Mouse (Mus musculus) bone marrow macrophage, adult 2 months (primary cell): ENCODE data around the gene Sun3. TPM values are rescaled to one million over a fixed set of nuclear protein-coding genes. Genes with fewer than 3 reads are reported as not detected.

Source experiments
- H3K27ac ChIP-seq: 2 replicates; pipeline ENCODE4 v1.5.1; 2012; ENCODE audit warnings: low read depth, low read length; ENCODE audit not compliant: insufficient read depth
- H3K4me1 ChIP-seq: 2 replicates; pipeline ENCODE4 v1.6.1; 2012; ENCODE audit warnings: low read length; ENCODE audit not compliant: control insufficient read depth, insufficient read depth
- H3K4me3 ChIP-seq: 2 replicates; pipeline ENCODE4 v1.5.1; 2012; ENCODE audit warnings: mild to moderate bottlenecking, low read length, moderate library complexity; ENCODE audit not compliant: insufficient read depth
- CTCF ChIP-seq: IDR thresholded peaks from 2 replicates; pipeline ENCODE4 v1.5.1; 2012; ENCODE audit warnings: low read depth, mild to moderate bottlenecking, low read length, moderate library complexity
- POLR2A ChIP-seq: IDR thresholded peaks from 2 replicates; pipeline ENCODE4 v1.6.1; 2012; ENCODE audit warnings: mild to moderate bottlenecking, low read depth, low read length, borderline replicate concordance
- polyA plus RNA-seq: library from polyadenylated mRNA; stranded (reverse); fragments of >200 nt; gene quantifications from 2 replicates; pipeline ENCODE4 v1.2.4, GENCODE M21; 2012; ENCODE audit not compliant: missing spikeins, insufficient read depth, insufficient read length

Sun3 gene
- polyA plus RNA-seq, 1 experiment: not detected

DNA sequence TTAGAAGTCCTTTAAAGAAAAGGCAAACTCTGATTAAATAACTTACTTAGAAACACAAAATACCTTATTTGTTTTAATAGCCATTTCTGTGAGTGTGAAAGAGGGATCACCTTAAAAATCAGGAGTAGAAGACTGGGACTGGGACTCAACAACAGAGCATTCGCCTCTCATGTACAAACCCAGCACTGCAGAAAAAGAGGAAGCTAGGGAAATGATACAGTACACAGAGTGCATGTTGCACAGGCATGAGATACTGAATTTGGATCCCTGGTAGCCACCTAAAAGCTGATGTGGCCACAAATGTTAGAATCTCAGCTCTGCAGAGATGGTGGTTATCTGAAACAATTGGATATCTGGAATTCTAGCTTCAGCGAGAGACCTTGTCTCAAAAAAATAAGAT, 17.3 kb downstream of the Sun3 start:
- Histone ChIP-seq H3K4me3 (no peak overlapping the region), H3K4me1 (no peaks in the 10 kb centered on the region), H3K27ac (no peak overlapping the region)
- TF ChIP-seq CTCF (no peak), POLR2A (no peak)

DNA sequence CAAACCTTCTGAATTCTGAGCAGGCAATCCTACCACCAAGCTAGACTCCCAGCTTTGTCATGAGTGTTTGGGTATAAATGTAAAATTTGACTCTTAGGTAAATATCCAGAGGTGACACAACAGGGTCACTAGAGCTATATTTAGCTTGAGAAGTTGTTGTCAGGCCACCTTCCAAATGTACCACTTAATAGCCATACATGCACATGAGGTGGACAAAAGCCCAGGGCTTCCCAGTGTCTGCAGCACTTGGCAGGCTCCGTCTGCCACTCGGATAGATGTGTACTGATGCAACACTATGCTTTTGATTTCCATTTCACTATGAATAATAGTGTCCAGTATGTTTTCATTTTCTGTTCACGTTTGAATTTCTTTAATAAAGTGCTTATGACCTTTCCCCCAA, 23.6 kb downstream of the Sun3 start:
- Histone ChIP-seq H3K4me1 (no peaks in the 10 kb centered on the region), H3K4me3 (no peak overlapping the region), H3K27ac (no peak overlapping the region)
- TF ChIP-seq POLR2A (no peak), CTCF (no peak)

DNA sequence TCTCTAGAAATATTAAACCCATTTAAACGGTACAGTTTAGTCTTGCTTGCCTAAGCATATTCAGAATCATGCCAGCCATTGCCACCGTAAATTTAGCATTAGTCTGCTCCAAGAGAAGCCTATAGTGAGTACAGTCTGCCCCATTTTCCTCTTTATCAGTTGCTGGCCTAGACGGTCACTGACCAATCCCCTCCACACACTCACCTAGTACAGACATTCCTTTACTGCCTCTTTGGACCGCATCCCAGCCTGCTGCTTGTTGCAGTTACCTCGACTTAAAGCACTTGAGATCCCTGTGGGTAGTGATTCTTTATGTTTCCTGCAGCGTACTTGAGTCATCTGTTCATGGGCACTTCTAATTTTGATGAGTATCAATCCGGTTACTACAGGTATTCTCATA, 24.0 kb downstream of the Sun3 start:
- no peak overlapping the region for H3K4me3 ChIP-seq

DNA sequence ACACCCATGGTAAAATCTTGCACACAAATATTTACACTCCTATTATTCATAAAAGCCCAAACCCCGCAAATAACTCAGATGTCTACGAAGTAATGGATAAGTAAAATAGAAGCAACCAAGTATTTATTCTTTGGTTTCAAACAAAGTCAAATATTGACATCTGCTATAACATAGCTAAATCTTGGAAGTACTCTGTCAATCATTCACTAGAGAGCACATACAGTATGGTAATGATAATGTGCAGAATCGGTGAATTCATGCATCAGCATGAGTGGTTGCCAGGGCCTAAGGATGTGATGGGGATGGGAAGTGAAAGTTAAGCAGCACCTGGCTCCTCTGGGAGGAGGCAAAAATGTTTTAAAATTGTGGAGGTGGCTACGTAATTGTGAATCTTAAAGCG, 28.6 kb downstream of the Sun3 start:
- no peaks in the 10 kb centered on the region for H3K4me1 ChIP-seq
- H3K4me3 ChIP-seq: no peak overlapping the region
- no peak overlapping the region for H3K27ac ChIP-seq
- TF ChIP-seq POLR2A (no peak), CTCF (no peak)

More for the DNA sequence above, 24.0 kb downstream of the Sun3 start:
- Histone ChIP-seq H3K4me1 (no peaks in the 10 kb centered on the region), H3K27ac (no peak overlapping the region)
- no peak for TF ChIP-seq POLR2A
- no peak for TF ChIP-seq CTCF

DNA sequence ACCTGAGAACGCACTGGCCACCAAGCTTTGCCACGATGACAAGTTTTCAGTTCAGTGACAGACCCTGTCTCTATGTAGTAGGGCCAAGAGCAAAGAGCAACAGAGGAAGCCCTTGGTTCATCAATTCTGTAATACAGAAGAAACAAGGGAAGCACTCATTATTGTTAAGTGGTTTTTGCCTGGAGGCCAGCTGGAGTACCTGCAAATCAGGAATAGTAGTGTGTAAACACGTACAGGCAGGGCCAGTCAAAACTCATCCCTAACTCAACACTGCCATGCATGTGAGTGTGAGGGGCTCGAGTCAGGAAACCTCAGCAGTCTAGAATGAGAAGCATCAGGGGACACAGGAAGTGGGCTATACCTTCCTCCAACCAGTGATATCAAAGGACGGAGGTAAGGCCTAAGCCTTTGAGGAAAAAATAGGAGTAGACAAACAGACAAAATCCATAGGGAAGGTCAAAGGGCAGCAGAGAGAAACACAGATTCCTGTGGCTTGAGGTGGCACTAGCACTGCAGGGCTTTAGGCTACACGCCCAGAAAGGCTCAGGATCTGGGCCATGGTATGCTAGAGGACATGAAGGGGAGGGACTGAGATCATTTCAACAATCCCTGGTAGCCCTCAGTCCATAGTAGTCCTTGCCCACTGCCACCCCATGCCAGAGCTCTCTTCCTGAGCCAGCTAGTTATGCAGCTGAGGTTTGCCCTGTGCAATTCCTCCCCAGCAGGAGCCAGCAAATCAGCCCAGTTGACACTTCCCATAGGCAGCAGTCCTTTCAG, 30.1 kb downstream of the Sun3 start:
- Histone ChIP-seq H3K4me3 (no peak overlapping the region), H3K27ac (no peak overlapping the region), H3K4me1 (no peaks in the 10 kb centered on the region)
- TF ChIP-seq CTCF: no peak
- TF ChIP-seq POLR2A: no peak

DNA sequence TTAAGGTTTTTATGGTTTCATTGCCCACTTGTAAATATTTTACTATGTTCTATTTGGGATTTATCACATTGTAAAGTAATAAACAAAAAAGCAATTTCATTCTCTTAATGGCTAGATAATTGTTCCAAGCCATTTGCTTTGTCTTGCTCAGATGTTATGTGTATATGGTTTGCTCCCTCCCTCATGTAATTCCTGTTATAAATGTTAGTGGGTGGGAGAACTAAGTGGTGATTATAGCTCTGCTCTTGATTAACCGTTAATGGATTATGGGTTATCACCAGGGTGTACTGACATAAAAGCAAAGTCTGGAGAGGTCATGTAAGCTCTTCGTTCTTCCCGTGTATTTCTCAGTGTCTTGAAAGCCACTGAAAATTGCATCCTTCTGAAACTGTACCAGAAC, 34.1 kb downstream of the Sun3 start:
- H3K27ac ChIP-seq: no peak overlapping the region
- H3K4me3 ChIP-seq: no peak overlapping the region
- TF ChIP-seq POLR2A: no peak
- TF ChIP-seq CTCF: no peak
- no peaks in the 10 kb centered on the region; the same call in 1 of the 2 replicates for H3K4me1 ChIP-seq

DNA sequence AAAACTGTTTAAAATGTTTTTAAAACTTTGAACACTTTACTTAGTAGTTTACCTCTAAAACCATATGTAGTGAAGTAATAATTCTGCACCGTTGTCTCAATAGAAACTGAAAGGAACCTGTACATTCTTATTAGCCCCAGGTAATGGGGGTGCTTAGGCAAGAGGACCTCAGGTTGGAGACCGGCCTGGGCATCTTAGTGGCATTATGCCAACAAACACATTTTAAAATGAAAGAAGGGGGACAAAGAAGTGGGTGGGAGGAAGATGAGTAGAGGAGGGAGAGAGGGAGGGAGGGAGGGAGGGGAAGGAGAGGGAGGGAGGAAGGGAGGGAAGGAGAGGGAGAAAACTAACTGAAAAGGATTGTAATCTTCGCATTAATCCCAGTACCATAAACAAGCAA, 37.4 kb downstream of the Sun3 start:
- Histone ChIP-seq H3K4me1 (peaks cover 2% of the 10 kb centered on the region; the same call in 1 of the 2 replicates), H3K4me3 (peak overlapping the region; percentile 87), H3K27ac (no peak overlapping the region)
- TF ChIP-seq POLR2A: no peak
- no peak for TF ChIP-seq CTCF

DNA sequence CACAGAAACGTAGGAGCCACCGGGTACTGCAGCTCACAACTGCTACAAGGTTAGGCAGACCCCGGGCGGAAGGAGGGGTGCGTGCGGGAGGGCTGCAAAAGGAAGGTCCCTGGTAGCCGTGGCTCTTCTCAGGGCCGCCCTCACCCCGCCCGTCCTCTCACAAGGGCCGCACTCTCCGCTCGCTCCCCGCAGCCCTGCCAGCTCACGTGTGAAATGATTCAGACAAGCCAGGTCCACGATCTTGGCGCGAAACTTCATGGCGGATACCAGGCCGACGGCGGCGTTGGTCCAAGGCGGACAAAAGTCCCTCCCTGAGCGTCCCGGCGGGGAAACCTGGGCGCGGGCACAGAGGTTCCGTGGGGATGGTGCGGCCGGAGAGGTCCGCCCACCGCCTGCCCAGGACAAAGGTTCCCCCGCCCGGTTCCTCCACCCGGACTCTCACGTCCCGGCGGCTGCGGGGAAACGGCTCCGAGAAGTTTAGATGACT, 37.9 kb downstream of the Sun3 start, which contains the start of gene Hus1:
Hus1 (minus strand) TSS at position 339 of the 487 bp plus-strand sequence.
- Histone ChIP-seq H3K4me3 (peak within 1 kb of the TSS; percentile 87), H3K27ac (0 out of 2 replicates have a peak within 1 kb of the TSS, but pooled peaks have one; percentile 37), H3K4me1 (peaks cover 2% of the 10 kb centered on the region; the same call in 1 of the 2 replicates)
- TF ChIP-seq CTCF: no peak
- TF ChIP-seq POLR2A: no peak

DNA sequence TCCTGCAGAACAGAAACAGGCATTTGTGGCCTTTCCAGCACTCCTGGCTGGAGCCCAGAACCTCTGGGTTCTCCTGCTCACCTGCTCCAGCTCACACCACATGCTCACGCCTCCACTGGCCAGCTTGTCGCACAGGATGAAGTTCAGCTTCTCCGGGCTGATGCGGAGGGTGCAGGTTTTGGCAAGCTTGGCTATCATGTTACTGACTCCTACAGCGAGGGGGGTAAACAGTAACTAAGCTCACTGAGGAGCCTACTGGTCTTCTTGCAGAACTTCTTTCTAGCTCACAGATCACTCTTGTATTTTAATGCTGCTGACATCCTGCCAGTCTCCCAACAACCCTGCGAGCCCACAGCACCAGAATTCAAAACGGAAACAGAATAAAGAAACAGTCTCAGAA, 38.4 kb downstream of the Sun3 start:
- H3K4me3 ChIP-seq: peak overlapping the region; percentile 87
- H3K4me1 ChIP-seq: peaks cover 2% of the 10 kb centered on the region; the same call in 1 of the 2 replicates
- TF ChIP-seq POLR2A (no peak), CTCF (no peak)
- 0 out of 2 replicates have a peak overlapping the region, but pooled peaks have one; percentile 37 for H3K27ac ChIP-seq

DNA sequence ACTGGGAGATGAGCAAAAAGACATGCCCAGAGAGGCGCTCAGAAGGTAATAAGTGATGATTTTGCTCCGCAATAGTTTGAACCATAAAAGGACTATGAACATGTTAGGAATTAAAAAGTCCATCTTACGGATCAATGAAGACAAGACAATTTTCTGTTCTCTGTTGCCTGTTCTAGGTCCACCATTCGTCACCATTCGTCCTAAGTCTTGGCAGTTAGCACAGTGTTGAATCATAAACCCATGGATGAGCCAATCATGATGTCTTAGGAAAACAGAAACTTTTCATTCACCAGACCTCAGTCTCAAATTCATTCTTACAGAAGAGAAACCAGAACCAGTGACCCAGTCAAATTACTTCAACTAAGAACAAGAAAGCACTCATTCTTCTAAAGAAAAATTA, 40.0 kb downstream of the Sun3 start:
- no peak for TF ChIP-seq POLR2A
- TF ChIP-seq CTCF: no peak
- H3K4me1 ChIP-seq: peaks cover 2% of the 10 kb centered on the region; the same call in 1 of the 2 replicates
- H3K4me3 ChIP-seq: no peak overlapping the region
- H3K27ac ChIP-seq: no peak overlapping the region
